Mouse (Mus musculus) embryonic facial prominence, embryonic 11.5 days (tissue): ENCODE measurements at regions not wholly inside any gene's neighbourhood (a gene's known extent, or its start where the extent isn't known, plus 50 kb on each side); places are given as distances from the start of the nearest gene placed in this dataset.

ENCODE experiments used
- ATAC-seq: fragments of 200-750 bp; cut with Nextera tagmentation; replicated peaks from 2 replicates; pipeline ENCODE4 v1.8.0; 2017; ENCODE audit warnings: low read depth; ENCODE audit not compliant: insufficient number of reproducible peaks, low FRiP score, low TSS enrichment
- DNase-seq: peaks from one replicate; pipeline ENCODE4 v3.0.0-alpha.2; 2015; ENCODE audit warnings: low spot score
- H3K27ac ChIP-seq: fragments of 300-500 bp; sonication (generic); replicated peaks from 2 replicates; pipeline ENCODE4 v1.5.1; 2014; ENCODE audit warnings: mild to moderate bottlenecking, low read depth, low read length, control low read depth
- H3K27me3 ChIP-seq: fragments of 300-500 bp; sonication (generic); 2 replicates; pipeline ENCODE4 v1.6.1; 2014; ENCODE audit warnings: mild to moderate bottlenecking, low read length, moderate library complexity, mixed read lengths; ENCODE audit not compliant: control insufficient read depth, insufficient read depth
- H3K36me3 ChIP-seq: fragments of 300-500 bp; sonication (generic); replicated peaks from 2 replicates; pipeline ENCODE4 v1.6.1; 2014; ENCODE audit warnings: low read depth, mild to moderate bottlenecking, low read length, moderate library complexity, mixed read lengths; ENCODE audit not compliant: control insufficient read depth, insufficient read depth
- H3K4me1 ChIP-seq: fragments of 300-500 bp; sonication (generic); 2 replicates; pipeline ENCODE4 v1.6.1; 2014; ENCODE audit warnings: low read length, mixed read lengths; ENCODE audit not compliant: control insufficient read depth, insufficient read depth
- H3K4me2 ChIP-seq: fragments of 300-500 bp; sonication (generic); 2 replicates; pipeline ENCODE4 v1.6.1; 2014; ENCODE audit warnings: low read depth, mild to moderate bottlenecking, control low read depth, low read length, moderate library complexity
- H3K4me3 ChIP-seq: fragments of 300-500 bp; sonication (generic); 2 replicates; pipeline ENCODE4 v1.5.1; 2014; ENCODE audit warnings: low read depth, low read length, control low read depth
- H3K9ac ChIP-seq: fragments of 300-500 bp; sonication (generic); replicated peaks from 2 replicates; pipeline ENCODE4 v1.6.1; 2014; ENCODE audit warnings: mild to moderate bottlenecking, control low read depth, low read length
- H3K9me3 ChIP-seq: fragments of 300-500 bp; sonication (generic); replicated peaks from 2 replicates; pipeline ENCODE4 v1.6.1; 2016; ENCODE audit warnings: mild to moderate bottlenecking, low read length, inconsistent platforms, mixed read lengths; ENCODE audit not compliant: control insufficient read depth
- WGBS: fragments of 180-500 bp; shearing (Covaris S2); extraction: QIAGEN DNeasy Blood & Tissue Kit; methylation state at CpG from one replicate; pipeline ENCODE4 v1.1.7; 2014; 5-methylcytosine and 5-hydroxymethylcytosine counted together

- Histone ChIP-seq H3K9ac (no peak overlapping the region), H3K36me3 (no peaks in the 10 kb centered on the region), H3K9me3 (no peaks in the 10 kb centered on the region), H3K27me3 (no peaks in the 10 kb centered on the region), H3K27ac (no peak overlapping the region), H3K4me3 (no peak overlapping the region), H3K4me2 (no peak overlapping the region), H3K4me1 (no peaks in the 10 kb centered on the region)
- 90% methylated on average over 3 of the region's 3 CpGs for WGBS
- ATAC-seq (no peak), DNase-seq (no peak)
These were observed 85.1 kb upstream of the Krtap11-1 start for GRCm38 (mm10) chr16:89656036-89656435.

GRCm38 (mm10) chr16:89648651-89649050 lies 77.7 kb upstream of the Krtap11-1 start:
- Histone ChIP-seq H3K27me3 (no peaks in the 10 kb centered on the region), H3K9me3 (no peaks in the 10 kb centered on the region), H3K4me1 (no peaks in the 10 kb centered on the region), H3K4me2 (no peak overlapping the region), H3K36me3 (no peaks in the 10 kb centered on the region), H3K4me3 (no peak overlapping the region), H3K27ac (no peak overlapping the region), H3K9ac (no peak overlapping the region)
- no peak for DNase-seq
- no peak for ATAC-seq
- 81% methylated on average over 4 of the region's 4 CpGs for WGBS

GRCm38 (mm10) chr16:89633917-89634601 lies 63.1 kb upstream of the Krtap11-1 start:
- WGBS, result 39% methylated on average over 9 of the region's 9 CpGs
- Histone ChIP-seq H3K4me1 (no peaks in the 10 kb centered on the region), H3K27me3 (no peaks in the 10 kb centered on the region), H3K27ac (no peak overlapping the region), H3K9ac (no peak overlapping the region), H3K4me2 (no peak overlapping the region), H3K4me3 (no peak overlapping the region), H3K9me3 (no peaks in the 10 kb centered on the region), H3K36me3 (no peaks in the 10 kb centered on the region)
- ATAC-seq, result no peak; the same call in 1 of the 2 replicates
- peak; percentile 8 for DNase-seq

- DNase-seq, result no peak
- H3K4me1 ChIP-seq, result no peaks in the 10 kb centered on the region
- H3K4me3 ChIP-seq, result no peak overlapping the region
- no peak overlapping the region for H3K9ac ChIP-seq
- H3K27ac ChIP-seq, result no peak overlapping the region
- no peak overlapping the region for H3K4me2 ChIP-seq
- 43% methylated on average over 6 of the region's 6 CpGs for WGBS
- H3K9me3 ChIP-seq, result no peaks in the 10 kb centered on the region
- H3K27me3 ChIP-seq, result no peaks in the 10 kb centered on the region
- ATAC-seq, result no peak
- no peaks in the 10 kb centered on the region for H3K36me3 ChIP-seq
These were observed 61.2 kb upstream of the Krtap11-1 start for GRCm38 (mm10) chr16:89632114-89632622.

GRCm38 (mm10) chr16:89631396-89632113 lies 60.6 kb upstream of the Krtap11-1 start:
- Histone ChIP-seq H3K36me3 (no peaks in the 10 kb centered on the region), H3K9me3 (no peaks in the 10 kb centered on the region), H3K27ac (no peak overlapping the region), H3K4me2 (no peak overlapping the region), H3K4me3 (no peak overlapping the region), H3K4me1 (no peaks in the 10 kb centered on the region), H3K27me3 (no peaks in the 10 kb centered on the region), H3K9ac (no peak overlapping the region)
- DNase-seq (no peak), ATAC-seq (no peak)
- 95% methylated on average over 9 of the region's 9 CpGs for WGBS

GRCm38 (mm10) chr16:89625710-89626109 lies 54.7 kb upstream of the Krtap11-1 start:
- WGBS, result 95% methylated on average over 12 of the region's 12 CpGs
- no peak for DNase-seq

GRCm38 (mm10) chr16:89625253-89625652 lies 54.3 kb upstream of the Krtap11-1 start:
- Histone ChIP-seq H3K27me3 (no peaks in the 10 kb centered on the region), H3K9me3 (no peaks in the 10 kb centered on the region), H3K9ac (no peak overlapping the region), H3K4me2 (no peak overlapping the region), H3K4me3 (no peak overlapping the region), H3K27ac (no peak overlapping the region), H3K4me1 (no peaks in the 10 kb centered on the region), H3K36me3 (no peaks in the 10 kb centered on the region)
- WGBS, result 90% methylated on average over 12 of the region's 12 CpGs
- ATAC-seq, result no peak
- no peak for DNase-seq

More at GRCm38 (mm10) chr16:89625710-89626109, 54.7 kb upstream of the Krtap11-1 start:
- Histone ChIP-seq H3K9ac (no peak overlapping the region), H3K4me3 (no peak overlapping the region), H3K27me3 (no peaks in the 10 kb centered on the region), H3K9me3 (no peaks in the 10 kb centered on the region), H3K4me1 (no peaks in the 10 kb centered on the region), H3K27ac (no peak overlapping the region), H3K36me3 (no peaks in the 10 kb centered on the region), H3K4me2 (no peak overlapping the region)
- no peak for ATAC-seq
